Mouse (Mus musculus): ENCODE measurements at regions not wholly inside any gene's neighbourhood (a gene's known extent, or its start where the extent isn't known, plus 50 kb on each side); places are given as distances from the start of the nearest gene placed in this dataset.

- TF ChIP-seq MAFK (IDR thresholded peaks at IDR 0.05; ENCODE audit: insufficient replicate concordance, low read length): no peak
- no peak for TF ChIP-seq HCFC1 (IDR thresholded peaks at IDR 0.05; ENCODE audit: low read depth, low read length)
- no peak for TF ChIP-seq POLR2A (IDR thresholded peaks at IDR 0.05; ENCODE audit: low read depth, low read length)
- no peak for TF ChIP-seq RCOR1 (conservative IDR thresholded peaks at IDR 0.05; ENCODE audit: low read depth, low read length)
- TF ChIP-seq SIN3A (IDR thresholded peaks at IDR 0.05; ENCODE audit: low read length): no peak
- TF ChIP-seq EP300 (IDR thresholded peaks at IDR 0.05; ENCODE audit: low read length): no peak
- no peak for TF ChIP-seq USF2 (conservative IDR thresholded peaks at IDR 0.05; ENCODE audit: low read depth, low read length)
- TF ChIP-seq ZKSCAN1 (IDR thresholded peaks at IDR 0.05; ENCODE audit: borderline replicate concordance, low read depth, low read length): no peak
- TF ChIP-seq RAD21 (IDR thresholded peaks at IDR 0.05; ENCODE audit: low read depth, low read length): no peak
These were observed 155.9 kb upstream of the Cadm1 start for GRCm38 (mm10) chr9:47374086-47374485.
